Mouse (Mus musculus) frontal cortex, postnatal 25 days (tissue): ENCODE measurements around the gene Sema3a.

Experiments
- DNase-seq, 2 experiments: peaks; one replicate each; pipeline ENCODE4 v3.0.0; 2022; ENCODE audit warnings: low spot score in 2 of 2

The Sema3a gene

DNA sequence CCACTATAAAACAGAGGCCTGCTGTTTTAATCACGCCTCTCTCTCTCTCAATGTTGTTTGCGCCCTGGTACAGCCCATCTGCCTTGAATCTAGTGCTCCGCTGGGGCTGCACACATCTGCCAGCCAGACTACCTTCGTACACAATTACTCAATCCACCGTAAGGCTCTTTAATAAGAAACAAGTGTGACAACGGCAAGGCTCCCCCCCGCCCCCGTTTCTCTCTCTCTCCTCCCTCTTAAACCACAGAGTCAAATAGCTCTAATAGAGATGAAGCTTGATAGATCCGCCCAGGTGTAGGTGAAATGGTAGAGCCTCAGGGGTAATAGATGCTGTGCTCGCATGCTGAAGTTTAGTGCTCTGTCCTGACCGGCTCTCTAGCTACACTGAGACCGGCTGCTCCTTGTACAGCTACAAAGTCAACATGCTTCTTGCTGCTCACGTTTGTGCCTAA, at the start of gene Sema3a:
Gene Sema3a (plus strand): TSS at position 174 of the 452 bp plus-strand sequence.
- no peak for DNase-seq

GRCm38 (mm10) chr5:13084777-13085439, 40.3 kb upstream of the Sema3a start:
- DNase-seq = no peak

- no peak for DNase-seq
Measured at GRCm38 (mm10) chr5:13090431-13090830, 34.8 kb upstream of the Sema3a start.

GRCm38 (mm10) chr5:13109522-13109921, 15.7 kb upstream of the Sema3a start:
- no peak for DNase-seq

DNA sequence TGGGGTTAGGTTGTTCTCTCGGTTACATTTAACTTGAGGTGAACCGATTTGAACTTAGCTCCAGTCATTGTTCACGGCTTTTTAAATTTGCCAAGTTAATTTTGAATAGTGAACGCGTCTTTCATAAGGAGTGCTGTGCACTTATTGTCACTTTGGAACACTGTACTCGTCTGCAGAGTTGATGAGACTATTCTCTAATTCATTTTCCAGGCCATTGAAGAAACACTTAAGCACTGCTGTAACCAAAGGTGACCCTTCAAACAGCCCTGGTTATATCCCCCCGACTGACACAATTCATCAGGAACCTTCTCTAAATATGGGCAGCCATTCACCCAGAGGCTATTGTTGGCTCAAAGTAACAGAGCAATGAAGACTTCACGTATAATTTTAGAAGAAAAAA, 8.0 kb upstream of the Sema3a start:
- DNase-seq = no peak

DNA sequence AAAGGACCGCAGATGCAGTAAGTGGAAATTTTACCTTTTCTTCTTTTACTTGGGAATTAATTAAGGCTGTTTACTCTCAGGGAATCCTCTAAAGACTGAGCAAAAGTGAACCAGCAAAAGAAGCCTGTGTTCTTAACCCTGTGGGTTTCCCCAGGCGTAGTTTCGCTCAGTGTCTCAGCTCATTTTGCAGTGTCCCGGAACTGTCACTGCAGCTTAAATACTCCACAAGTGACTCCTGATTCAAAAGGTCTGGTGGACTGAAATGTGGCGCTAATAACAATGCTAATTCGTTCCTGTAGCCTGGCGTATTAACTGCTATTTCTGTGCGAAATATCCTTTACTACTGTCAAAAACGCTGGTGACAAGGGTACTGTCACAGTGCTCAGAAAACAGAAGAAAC, 543 bp downstream of the Sema3a start:
- DNase-seq = no peak

DNA sequence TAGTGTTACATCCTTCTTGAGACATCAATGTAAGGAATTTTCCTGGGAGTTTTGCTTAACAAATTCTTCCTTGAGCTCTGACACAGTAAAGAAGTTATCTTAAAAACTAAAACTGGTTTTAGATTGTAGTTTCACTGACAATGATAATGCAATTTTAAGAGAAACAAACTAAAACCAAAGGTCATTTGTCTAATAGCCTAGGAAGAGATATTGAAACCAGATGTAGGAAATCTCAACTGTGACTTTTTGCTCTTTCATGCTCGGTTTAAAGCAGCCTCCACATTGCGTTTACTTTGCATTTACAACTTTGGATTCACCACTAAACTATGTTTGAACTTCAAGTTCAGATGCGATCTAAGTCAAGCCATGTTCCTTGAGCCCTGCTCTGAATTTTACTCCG, 982 bp downstream of the Sema3a start:
- DNase-seq = no peak

GRCm38 (mm10) chr5:13127121-13127520, 1.9 kb downstream of the Sema3a start:
- no peak for DNase-seq

DNA sequence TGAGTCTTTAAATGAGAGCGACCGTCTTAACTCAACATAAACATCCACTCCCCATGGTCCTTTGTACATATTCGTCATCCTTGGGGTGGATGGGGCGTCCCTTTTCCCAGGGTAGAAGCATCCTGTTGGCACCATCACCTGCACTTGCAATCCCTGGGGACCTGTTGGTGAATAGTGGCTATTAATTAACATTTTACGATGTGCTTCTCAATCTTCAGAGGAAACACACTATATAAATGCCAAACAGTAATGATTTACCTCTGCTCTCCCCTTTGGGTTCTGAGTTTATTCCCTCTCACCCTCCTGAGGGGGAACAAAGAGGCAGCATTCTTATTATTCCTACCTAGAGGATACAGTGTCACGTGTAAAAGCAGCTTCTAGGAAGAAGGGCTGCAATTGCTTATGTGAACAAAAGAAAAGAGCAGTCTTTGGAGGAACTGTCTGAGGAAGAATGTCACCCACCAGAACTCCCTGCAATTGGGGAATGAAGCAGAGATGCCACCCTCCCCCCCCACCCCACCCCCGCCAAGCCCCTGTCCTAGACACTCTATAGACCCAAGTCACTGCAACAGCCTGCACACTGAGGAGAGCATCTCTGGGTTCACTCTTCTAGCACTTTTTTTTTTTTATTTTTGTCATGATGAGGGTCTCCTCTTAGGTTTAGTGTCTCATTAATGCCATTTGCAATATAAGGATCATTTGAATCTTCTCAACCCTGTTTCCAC, 19.7 kb downstream of the Sema3a start:
- no peak for DNase-seq

DNA sequence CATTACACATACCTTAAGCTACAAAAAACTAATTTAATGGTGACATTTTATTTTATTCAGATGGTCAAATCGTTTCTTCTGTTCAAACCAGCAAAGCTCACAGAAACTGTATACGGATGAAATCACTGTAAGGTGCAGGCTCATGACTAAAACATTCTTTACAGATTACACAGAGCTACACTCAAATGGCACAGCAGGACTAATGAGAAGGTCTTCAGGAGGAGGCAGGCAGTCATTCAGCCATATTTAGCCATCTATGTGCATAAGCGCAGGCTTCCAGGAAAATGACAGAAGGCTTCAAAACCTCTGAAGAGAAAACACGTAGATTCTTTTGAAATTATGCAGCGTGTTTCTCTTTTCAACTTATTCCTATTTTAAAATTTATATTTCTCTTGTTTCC, 24.7 kb downstream of the Sema3a start:
- DNase-seq = no peak

GRCm38 (mm10) chr5:13151002-13151401, 25.8 kb downstream of the Sema3a start:
- no peak for DNase-seq

DNA sequence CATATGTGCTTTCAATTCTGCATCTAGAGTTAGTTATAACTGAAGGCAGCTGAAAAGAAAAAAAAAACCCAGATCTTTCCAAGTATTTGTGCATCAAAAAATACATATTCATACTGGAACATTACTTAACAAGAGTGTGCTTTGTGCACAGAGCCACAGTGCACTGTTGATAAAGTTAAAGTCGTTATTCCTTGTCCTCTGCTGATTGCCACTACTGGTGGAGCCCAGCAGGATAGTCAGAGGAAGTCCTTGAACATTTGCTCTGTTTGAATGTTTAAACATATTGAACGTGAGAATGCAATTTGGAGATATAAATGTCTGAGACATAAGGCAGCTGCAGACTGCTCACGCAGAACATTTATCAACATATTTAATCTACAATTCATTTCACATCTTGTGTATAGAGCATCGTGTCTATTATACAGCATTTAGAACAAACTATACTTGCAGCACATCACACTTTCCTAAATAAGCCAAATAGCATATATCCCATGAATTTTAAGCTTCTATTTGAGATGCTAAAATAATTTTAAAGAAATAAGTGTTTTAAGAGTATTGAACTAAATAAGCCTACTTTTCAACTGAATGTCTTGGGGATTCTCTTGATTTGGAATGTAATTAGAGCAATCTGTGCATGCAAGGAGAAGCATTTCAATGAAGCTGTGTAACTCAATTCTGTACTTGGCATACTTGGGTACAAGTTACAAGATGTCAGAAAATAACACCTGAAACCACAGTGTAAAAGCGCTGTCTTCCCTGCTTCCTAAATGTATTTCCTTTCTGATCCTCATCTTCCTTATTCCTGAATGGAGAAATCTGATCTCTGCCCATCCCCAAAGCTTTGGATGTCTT, 32.8 kb downstream of the Sema3a start:
- DNase-seq = no peak

GRCm38 (mm10) chr5:13182186-13182585, 57.0 kb downstream of the Sema3a start:
- no peak for DNase-seq

GRCm38 (mm10) chr5:13197886-13198285, 72.7 kb downstream of the Sema3a start:
- DNase-seq = no peak

DNA sequence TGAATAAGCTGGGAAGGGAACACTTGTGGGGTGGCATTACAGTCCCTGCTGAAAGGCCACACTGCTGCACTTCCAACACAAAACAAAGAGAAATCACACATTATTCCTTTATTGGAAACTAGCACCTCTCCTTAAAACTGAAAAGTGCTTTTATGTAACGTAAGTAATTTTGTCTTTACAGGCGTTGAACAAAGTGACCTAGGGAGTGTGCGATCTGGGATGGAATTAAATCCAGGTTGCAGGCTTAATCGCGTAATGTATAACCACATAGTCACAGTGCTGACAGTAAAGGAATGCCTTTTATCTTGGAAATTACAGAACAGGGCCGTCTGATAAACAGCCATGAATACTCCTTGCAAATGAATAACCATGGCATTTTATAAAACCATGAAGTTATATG, 74.5 kb downstream of the Sema3a start:
- no peak for DNase-seq

DNA sequence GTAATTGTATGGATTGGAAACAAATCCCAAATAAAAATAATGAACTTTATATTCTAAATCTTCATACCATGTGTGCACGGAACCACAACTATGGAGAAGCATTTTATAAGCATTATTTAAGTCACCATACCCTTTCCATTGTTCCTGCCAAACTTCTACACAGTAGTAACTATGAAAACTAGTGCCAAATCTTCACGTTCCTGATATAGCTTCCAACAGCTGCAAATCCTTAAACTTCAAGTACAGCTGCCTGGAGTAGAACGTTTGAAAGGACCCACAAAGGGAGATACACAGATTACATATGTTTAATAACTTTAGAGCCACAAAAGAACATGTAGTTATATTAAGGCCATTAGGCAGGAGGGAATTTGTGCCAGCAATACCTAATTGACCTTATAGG, 130.1 kb downstream of the Sema3a start:
- DNase-seq = no peak

DNA sequence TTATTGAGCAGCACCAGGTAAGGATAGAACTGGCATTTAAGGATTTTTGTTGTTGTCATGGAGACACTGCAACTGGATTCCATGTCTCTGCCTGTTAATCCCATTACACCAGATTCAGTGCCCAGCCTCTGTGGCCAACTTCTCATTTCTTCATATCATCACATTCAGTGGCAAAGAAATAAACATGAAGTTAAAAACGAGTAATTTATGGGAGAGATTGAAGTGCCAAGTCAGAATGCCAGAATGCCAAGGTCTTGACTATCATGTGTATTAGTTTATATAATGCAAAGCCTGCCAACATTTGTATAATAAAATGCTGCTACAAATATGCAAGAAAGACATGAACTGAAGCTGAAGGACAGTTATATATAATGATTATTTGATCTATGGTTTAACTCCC, 131.1 kb downstream of the Sema3a start:
- DNase-seq = no peak

GRCm38 (mm10) chr5:13263087-13263486, 137.9 kb downstream of the Sema3a start:
- DNase-seq = no peak

DNA sequence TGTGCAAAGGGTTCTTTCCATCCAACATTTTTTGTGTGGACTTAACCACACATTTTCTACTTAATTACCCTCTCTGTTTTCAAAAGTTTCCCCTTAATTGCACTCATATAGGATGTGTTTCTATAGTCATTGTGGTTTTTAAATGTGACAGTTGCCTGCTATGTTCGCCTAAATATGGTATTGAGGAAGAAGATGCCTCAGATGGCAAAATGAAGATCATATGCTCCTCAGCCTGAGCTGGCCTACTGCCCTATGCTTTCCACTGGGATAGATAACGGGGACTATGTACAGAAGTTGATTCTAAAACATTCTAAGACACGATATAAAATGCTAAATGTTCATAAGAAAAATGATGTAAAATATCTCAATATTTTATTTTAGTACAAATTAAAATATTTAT, 138.3 kb downstream of the Sema3a start:
- no peak for DNase-seq

DNA sequence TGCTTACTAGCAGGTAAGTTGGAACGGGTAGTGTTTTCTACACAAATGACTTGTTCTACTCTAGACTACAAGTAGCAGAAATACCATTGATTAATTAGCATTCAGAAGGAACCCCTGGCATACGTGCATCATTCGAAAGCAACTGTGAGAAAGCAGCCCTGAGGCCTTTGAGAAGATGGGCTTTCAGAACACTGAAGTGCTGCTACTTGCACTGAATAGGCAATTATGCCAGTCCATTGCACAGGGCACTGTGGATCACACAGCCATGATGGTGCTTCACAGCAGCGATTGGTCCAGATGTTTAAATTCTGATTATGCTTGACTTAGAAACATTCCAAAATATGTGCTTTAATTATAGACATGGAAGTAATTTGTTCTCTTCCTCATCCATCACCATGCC, 187.5 kb downstream of the Sema3a start:
- no peak for DNase-seq

GRCm38 (mm10) chr5:13313977-13314376, 188.8 kb downstream of the Sema3a start:
- no peak for DNase-seq

DNA sequence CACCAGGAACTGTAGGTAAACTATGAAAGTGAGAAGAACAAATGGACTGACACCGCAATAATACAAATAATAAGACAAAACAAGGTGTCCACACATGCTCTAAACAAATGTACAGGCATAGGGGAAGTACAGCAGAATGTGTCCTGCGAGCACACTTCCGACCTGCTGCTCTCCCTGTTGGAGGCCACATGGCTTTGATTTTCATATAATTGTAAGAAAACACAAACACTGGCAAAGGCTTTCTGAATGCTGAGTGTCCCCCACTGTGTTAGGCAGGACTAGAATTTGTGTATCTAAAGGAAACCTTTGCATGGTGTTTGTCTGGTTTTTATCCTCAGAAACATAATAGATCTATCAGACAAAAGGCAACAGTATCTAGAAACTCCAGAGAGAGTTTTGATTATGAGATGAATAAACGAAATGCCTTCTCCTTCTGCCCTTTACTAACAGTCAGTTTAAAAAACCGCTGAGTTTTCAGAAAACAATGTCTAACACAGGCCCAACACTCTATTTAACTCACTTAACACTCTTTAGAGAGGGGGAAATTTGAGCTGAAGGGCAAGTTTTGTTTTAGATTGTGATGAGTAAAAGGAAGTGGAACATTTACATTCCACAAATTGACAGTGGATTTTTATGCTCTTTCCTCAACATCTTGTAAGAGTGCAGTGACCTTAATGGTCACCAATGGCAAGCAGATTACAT, 193.7 kb downstream of the Sema3a start:
- DNase-seq = no peak
